Mouse (Mus musculus) G1E (cell line): ENCODE data around the gene Mllt6. TPM values are rescaled to one million over a fixed set of nuclear protein-coding genes. Genes with fewer than 3 reads are reported as not detected.
"Not testable (repeated sequence)": the region's sequence is repeated elsewhere in the genome, so short reads cannot be mapped to it uniquely, and the experiment has no call there.

Source experiments
- ATAC-seq: 2 replicates; pipeline ENCODE4 v1.8.0; 2016; ENCODE audit warnings: mild to moderate bottlenecking; ENCODE audit not compliant: insufficient number of reproducible peaks, poor library complexity, low FRiP score, severe bottlenecking; ENCODE audit errors: extremely low read depth
- DNase-seq: peaks from one replicate; pipeline ENCODE4 v3.0.0; 2012; ENCODE audit warnings: low spot score
- H3K27me3 ChIP-seq: 2 replicates; pipeline ENCODE4 v1.6.1; 2012; ENCODE audit warnings: mild to moderate bottlenecking, low read length, inconsistent platforms; ENCODE audit not compliant: insufficient read depth
- H3K36me3 ChIP-seq: replicated peaks from 2 replicates; pipeline ENCODE3; 2012; ENCODE audit warnings: mild to moderate bottlenecking, inconsistent platforms
- H3K4me1 ChIP-seq: 2 replicates; pipeline ENCODE4 v1.6.1; 2012; ENCODE audit warnings: low read depth, low read length, inconsistent platforms, mixed read lengths; ENCODE audit not compliant: insufficient read depth
- H3K4me3 ChIP-seq: 2 replicates; pipeline ENCODE4 v1.5.1; 2012; ENCODE audit warnings: low read depth, mild to moderate bottlenecking, inconsistent platforms, low read length, moderate library complexity, mixed read lengths
- H3K9me3 ChIP-seq: replicated peaks from 2 replicates; pipeline ENCODE4 v1.6.1; 2012; ENCODE audit warnings: inconsistent platforms
- CTCF ChIP-seq: IDR thresholded peaks from 2 replicates; pipeline ENCODE4 v1.5.1; 2012; ENCODE audit warnings: low read depth, low read length, inconsistent platforms, mixed read lengths
- GATA1 ChIP-seq: IDR thresholded peaks from 2 replicates; pipeline ENCODE4 v1.6.1; 2012; ENCODE audit warnings: borderline replicate concordance, low read length, inconsistent platforms, mixed read lengths
- GATA2 ChIP-seq: IDR thresholded peaks from 2 replicates; pipeline ENCODE4 v1.6.1; 2012; ENCODE audit warnings: low read depth, low read length, inconsistent platforms, borderline replicate concordance
- POLR2AphosphoS5 ChIP-seq: IDR thresholded peaks from 2 replicates; pipeline ENCODE4 v1.6.1; 2012; ENCODE audit warnings: low read depth, low read length, inconsistent platforms; ENCODE audit not compliant: insufficient replicate concordance
- TAL1 ChIP-seq: conservative IDR thresholded peaks from 2 replicates; pipeline ENCODE4 v1.6.1; 2012; ENCODE audit warnings: low read depth, low read length, inconsistent platforms, mixed read lengths
- polyA plus RNA-seq: library from polyadenylated mRNA; stranded (reverse); fragments of >175 nt; gene quantifications from 2 replicates; pipeline ENCODE4 v1.2.3, GENCODE M21; 2012
- total RNA-seq, 2 experiments: library from RNA; stranded (forward) in 1 of 2; stranded (reverse) in 1 of 2; fragments of 200-1000 nt in 1 of 2; fragments of >200 nt in 1 of 2; fragmentation: Nextera tagmentation in 1 of 2; gene quantifications; 2 replicates each; pipeline ENCODE4 v1.2.3; 2014 to 2017

The Mllt6 gene
- total and polyA plus RNA-seq, 3 experiments: 10.9 to 38.3 (median 16.5) TPM

DNA sequence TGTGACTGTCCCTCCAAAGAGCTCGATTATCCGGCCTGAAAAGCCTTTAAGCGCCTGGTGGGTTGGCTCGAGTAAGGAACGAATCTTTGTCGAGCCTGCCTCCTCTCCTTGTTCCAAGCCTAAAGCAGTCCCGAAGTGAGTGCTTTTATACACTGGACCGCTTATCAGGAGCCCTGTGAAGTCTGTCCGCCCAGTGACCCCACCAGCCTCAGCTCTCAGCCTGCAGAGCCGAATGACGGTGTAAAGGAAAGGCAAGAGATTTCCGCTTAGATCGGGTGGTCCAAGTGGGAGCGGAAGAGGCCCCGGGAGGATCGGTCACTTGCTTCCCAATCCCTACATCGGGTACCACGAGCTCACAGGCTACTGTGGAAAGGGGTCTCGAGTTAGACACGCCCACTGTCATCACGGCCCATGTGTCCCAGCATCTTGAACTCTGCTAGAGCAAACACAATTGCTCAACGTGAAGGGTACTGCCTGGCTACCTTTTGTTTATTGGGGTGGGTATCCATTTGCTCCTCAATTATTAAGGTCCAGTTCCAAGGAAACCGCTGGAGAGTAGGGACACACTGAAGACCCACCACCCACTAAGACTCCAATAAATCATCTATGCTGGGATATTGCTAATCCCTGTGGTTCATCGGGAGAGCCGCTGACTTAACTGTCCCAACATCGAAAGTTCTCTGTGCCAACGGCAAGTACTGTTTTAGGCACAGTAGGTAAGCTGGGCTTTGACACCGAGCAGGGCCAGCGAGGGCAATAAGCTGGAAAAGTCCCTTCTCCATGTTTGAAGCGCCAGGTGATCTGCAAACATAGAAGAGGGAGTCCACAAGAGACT lies 37.7 kb downstream of the Mllt6 start:
- TF ChIP-seq POLR2AphosphoS5: no peak
- no peak for TF ChIP-seq GATA2
- no peak for TF ChIP-seq GATA1
- no peak for TF ChIP-seq CTCF
- TF ChIP-seq TAL1: no peak
- no peak for DNase-seq
- Histone ChIP-seq H3K4me1 (peaks cover 64% of the 10 kb centered on the region), H3K4me3 (no peak overlapping the region), H3K9me3 (peaks cover 15% of the 10 kb centered on the region), H3K36me3 (peaks cover 20% of the 10 kb centered on the region), H3K27me3 (peaks cover 53% of the 10 kb centered on the region)
- ATAC-seq: no peak

DNA sequence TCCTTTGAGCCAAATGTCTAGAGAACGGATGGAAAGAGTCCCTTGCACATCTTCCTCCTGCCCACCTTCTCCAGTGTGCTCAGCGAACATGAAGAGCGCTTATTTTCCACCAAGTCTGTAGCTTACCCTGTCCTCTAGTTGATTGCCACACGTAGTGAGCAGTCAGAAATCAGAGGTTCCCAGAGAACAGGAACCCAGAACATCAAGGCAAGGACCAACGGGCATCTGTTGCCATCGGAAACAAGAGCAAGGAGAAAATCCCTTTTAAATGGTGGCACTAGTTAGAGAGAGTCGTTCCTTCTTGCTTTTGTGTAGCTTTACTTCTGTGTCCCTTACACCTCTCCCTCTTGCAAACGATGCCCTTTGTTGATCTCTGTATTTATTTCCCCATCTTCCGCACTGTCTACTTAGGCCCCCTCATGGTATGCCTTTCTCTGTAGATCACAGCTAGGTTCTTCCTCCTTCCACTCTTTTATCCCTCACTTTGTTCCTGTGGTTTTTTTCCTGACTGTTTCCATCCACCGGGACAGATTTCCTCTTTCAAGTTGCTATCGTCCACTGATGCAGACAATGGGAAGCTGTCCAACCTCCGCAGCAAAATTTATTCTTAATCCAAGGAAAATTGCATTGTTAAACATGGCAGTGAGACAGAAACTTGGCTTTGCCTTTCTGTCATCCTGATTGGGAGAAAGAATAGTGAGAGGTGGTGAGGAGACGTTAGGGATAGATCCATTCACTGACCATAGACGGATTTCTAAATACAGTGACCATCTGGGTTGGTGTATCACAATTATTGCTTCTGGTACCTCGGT lies 38.6 kb downstream of the Mllt6 start:
- H3K4me3 ChIP-seq: peak overlapping the region; percentile 74; the same call in 1 of the 2 replicates
- TF ChIP-seq TAL1 (no peak), GATA2 (no peak), CTCF (no peak), GATA1 (no peak), POLR2AphosphoS5 (no peak)
- peaks cover 15% of the 10 kb centered on the region for H3K9me3 ChIP-seq
- DNase-seq (no peak), ATAC-seq (no peak)
- peaks cover 29% of the 10 kb centered on the region for H3K36me3 ChIP-seq
- peaks cover 69% of the 10 kb centered on the region for H3K4me1 ChIP-seq
- H3K27me3 ChIP-seq: peaks cover 45% of the 10 kb centered on the region

DNA sequence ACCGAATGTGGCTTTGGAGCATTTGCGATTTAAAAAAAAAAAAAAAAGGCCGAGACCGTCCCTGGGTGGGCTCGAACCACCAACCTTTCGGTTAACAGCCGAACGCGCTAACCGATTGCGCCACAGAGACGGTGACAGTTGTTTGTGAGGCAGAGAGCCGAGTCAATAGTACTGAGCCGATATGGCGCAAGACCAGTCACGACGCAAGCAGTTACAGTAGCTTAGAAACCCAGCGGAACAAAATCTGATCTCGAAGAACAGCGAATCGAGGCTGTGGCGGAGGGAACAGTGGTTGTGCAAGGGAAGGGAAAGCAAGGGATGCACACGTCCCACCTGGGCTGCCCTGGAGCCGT lies 39.2 kb downstream of the Mllt6 start:
- peaks cover 42% of the 10 kb centered on the region for H3K27me3 ChIP-seq
- ATAC-seq: no peak
- H3K9me3 ChIP-seq: peaks cover 15% of the 10 kb centered on the region
- no peak for TF ChIP-seq POLR2AphosphoS5
- no peak for TF ChIP-seq GATA1
- TF ChIP-seq GATA2: no peak
- no peak for TF ChIP-seq TAL1
- TF ChIP-seq CTCF: no peak
- H3K4me3 ChIP-seq: peak overlapping the region; percentile 74
- peaks cover 35% of the 10 kb centered on the region for H3K36me3 ChIP-seq
- peaks cover 73% of the 10 kb centered on the region for H3K4me1 ChIP-seq
- peak; percentile 43 for DNase-seq

- peak; percentile 94 for ATAC-seq
- Histone ChIP-seq H3K4me1 (peaks cover 66% of the 10 kb centered on the region), H3K9me3 (peaks cover 15% of the 10 kb centered on the region), H3K36me3 (peaks cover 43% of the 10 kb centered on the region), H3K27me3 (peaks cover 34% of the 10 kb centered on the region), H3K4me3 (peak within 1 kb of the TSS; percentile 74)
- TF ChIP-seq GATA1 (no peak), GATA2 (no peak), POLR2AphosphoS5 (no peak), TAL1 (no peak), CTCF (no peak)
- peak; percentile 93 for DNase-seq
Observed at GRCm38 (mm10) chr11:97703039-97703826, 40.0 kb downstream of the Mllt6 start, which contains the start of gene Psmb3. Gene Psmb3, plus strand, starts transcription at chr11:97703399.

GRCm38 (mm10) chr11:97710067-97710466 lies 46.9 kb downstream of the Mllt6 start:
- Histone ChIP-seq H3K4me1 (peaks cover 17% of the 10 kb centered on the region), H3K36me3 (peaks cover 87% of the 10 kb centered on the region)
- H3K4me3 ChIP-seq, DNase-seq, H3K9me3 ChIP-seq, H3K27me3 ChIP-seq, ATAC-seq: not testable (repeated sequence)
